Mouse (Mus musculus): ENCODE data around the gene Mrgpra3. TPM values are rescaled to one million over a fixed set of nuclear protein-coding genes. Genes with fewer than 3 reads are reported as not detected.

Mrgpra3 gene
- polyA plus RNA-seq (2015; fragmentation: Nextera tagmentation; extraction: Ambion mirVana) = not detected in 2 replicates

- no peaks in the 10 kb centered on the region for H3K36me3 ChIP-seq
- H3K9me3 ChIP-seq = no peaks in the 10 kb centered on the region
- ATAC-seq (ENCODE audit: borderline replicate concordance, extremely low read depth, low FRiP score, low TSS enrichment) = no peak
- no peak within 1 kb of the TSS for H3K4me3 ChIP-seq
- no peak within 1 kb of the TSS for H3K9ac ChIP-seq
- WGBS = 64% methylated on average over 2 of the region's 2 CpGs
- H3K4me1 ChIP-seq = no peaks in the 10 kb centered on the region
- no peak within 1 kb of the TSS for H3K27ac ChIP-seq
- no peak within 1 kb of the TSS for H3K4me2 ChIP-seq
- no peaks in the 10 kb centered on the region for H3K27me3 ChIP-seq
These were observed at the start of gene Mrgpra3 for GRCm38 (mm10) chr7:47601272-47601671. Mrgpra3 (minus strand) TSS chr7:47601372.

Other genes with a start within 250 kb of the Mrgpra3 start
- not detected in 2 replicates for gene Mrgpra1, start 247.1 kb downstream of the Mrgpra3 start, polyA plus RNA-seq (2015; fragmentation: Nextera tagmentation; extraction: Ambion mirVana)
- gene Mrgpra2a, start 149.2 kb downstream of the Mrgpra3 start, polyA plus RNA-seq (2015; fragmentation: Nextera tagmentation; extraction: Ambion mirVana) = not detected in 2 replicates
- gene Mrgpra2b, start 72.5 kb downstream of the Mrgpra3 start, polyA plus RNA-seq (2015; fragmentation: Nextera tagmentation; extraction: Ambion mirVana) = not detected in 2 replicates